Mouse (Mus musculus) lung, embryonic 16.5 days (tissue): ENCODE measurements around the gene Dna2. TPM values are rescaled to one million over a fixed set of nuclear protein-coding genes. Genes with fewer than 3 reads are reported as not detected.
A peak's percentile ranks its signal among the peaks of the same experiment; 100 is the strongest.

ENCODE experiments used
- ATAC-seq: fragments of 200-750 bp; cut with Nextera tagmentation; 2 replicates; pipeline ENCODE4 v1.8.0; 2017; ENCODE audit warnings: low read depth, mild to moderate bottlenecking, moderate library complexity
- H3K27ac ChIP-seq: fragments of 300-500 bp; sonication (generic); 2 replicates; pipeline ENCODE4 v1.5.1; 2014; ENCODE audit warnings: mild to moderate bottlenecking, control low read depth, low read length
- H3K27me3 ChIP-seq: fragments of 300-500 bp; sonication (generic); 2 replicates; pipeline ENCODE4 v1.6.1; 2014; ENCODE audit warnings: low read depth, low read length, mixed read lengths; ENCODE audit not compliant: control insufficient read depth, insufficient read depth
- H3K36me3 ChIP-seq: fragments of 300-500 bp; sonication (generic); 2 replicates; pipeline ENCODE4 v1.6.1; 2014; ENCODE audit warnings: low read length; ENCODE audit not compliant: control insufficient read depth, insufficient read depth
- H3K4me1 ChIP-seq: fragments of 300-500 bp; sonication (generic); replicated peaks from 2 replicates; pipeline ENCODE4 v1.6.1; 2014; ENCODE audit warnings: low read length, mixed read lengths; ENCODE audit not compliant: control insufficient read depth, insufficient read depth
- H3K4me2 ChIP-seq: fragments of 300-500 bp; sonication (generic); 2 replicates; pipeline ENCODE4 v1.6.1; 2014; ENCODE audit warnings: low read depth, low read length, control low read depth
- H3K4me3 ChIP-seq: fragments of 300-500 bp; sonication (generic); 2 replicates; pipeline ENCODE4 v1.5.1; 2014; ENCODE audit warnings: mild to moderate bottlenecking, low read length, control low read depth
- H3K9ac ChIP-seq: fragments of 300-500 bp; sonication (generic); 2 replicates; pipeline ENCODE4 v1.6.1; 2014; ENCODE audit warnings: low read length, control low read depth
- H3K9me3 ChIP-seq: fragments of 300-500 bp; sonication (generic); 2 replicates; pipeline ENCODE4 v1.6.1; 2016; ENCODE audit warnings: low read length; ENCODE audit not compliant: control insufficient read depth
- WGBS: fragments of 180-500 bp; shearing (Covaris S2); extraction: QIAGEN DNeasy Blood & Tissue Kit; methylation state at CpG from one replicate; pipeline ENCODE4 v1.1.7; 2014; 5-methylcytosine and 5-hydroxymethylcytosine counted together
- polyA plus RNA-seq: library from polyadenylated mRNA; unstranded; fragments of >200 nt; fragmentation: Nextera tagmentation; extraction: Ambion mirVana; gene quantifications from 2 replicates; pipeline ENCODE4 v1.2.1, GENCODE M21; 2015

Dna2 gene
- polyA plus RNA-seq, 1 experiment from 2014 or later = 17.5 TPM

DNA sequence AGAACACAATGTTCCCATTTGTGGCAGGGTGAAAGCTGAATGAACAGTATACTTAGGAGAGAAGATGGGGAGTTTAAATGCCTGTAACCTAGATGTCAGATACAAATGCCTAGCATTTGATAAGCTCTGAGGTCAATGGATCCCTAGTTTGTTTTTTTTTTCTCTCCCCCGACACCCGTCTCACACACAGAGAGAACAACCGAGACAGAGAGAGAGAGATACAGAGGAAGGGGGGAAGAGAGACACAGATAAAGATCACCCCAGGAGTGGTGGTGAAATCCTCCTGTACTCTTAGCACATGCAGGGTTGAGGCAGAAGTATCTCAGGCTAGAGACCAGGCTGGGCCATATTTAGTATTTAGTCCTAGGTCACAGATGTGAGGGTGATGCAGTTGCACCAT is 27.8 kb upstream of the Dna2 start:
- Histone ChIP-seq H3K27me3 (no peaks in the 10 kb centered on the region), H3K9me3 (no peaks in the 10 kb centered on the region), H3K4me2 (no peak overlapping the region), H3K36me3 (no peaks in the 10 kb centered on the region), H3K27ac (no peak overlapping the region), H3K4me3 (no peak overlapping the region), H3K9ac (no peak overlapping the region), H3K4me1 (peaks cover 9% of the 10 kb centered on the region)
- no peak for ATAC-seq
- 67% methylated on average over 3 of the region's 3 CpGs for WGBS

- Histone ChIP-seq H3K36me3 (no peaks in the 10 kb centered on the region), H3K4me1 (peaks cover 9% of the 10 kb centered on the region), H3K4me2 (peak within 1 kb of the TSS; percentile 90), H3K9ac (peak within 1 kb of the TSS; percentile 96), H3K9me3 (no peaks in the 10 kb centered on the region), H3K4me3 (peak within 1 kb of the TSS; percentile 99), H3K27ac (peak within 1 kb of the TSS; percentile 90), H3K27me3 (no peaks in the 10 kb centered on the region)
- WGBS = 1% methylated on average over 50 of the region's 50 CpGs
- ATAC-seq = peak; percentile 97
Measured at GRCm38 (mm10) chr10:62919925-62920765, 26.7 kb upstream of the Dna2 start, which contains the start of gene Slc25a16. Slc25a16 (plus strand) TSS chr10:62920633.

- peak overlapping the region; percentile 90 for H3K4me2 ChIP-seq
- H3K36me3 ChIP-seq = no peaks in the 10 kb centered on the region
- H3K9me3 ChIP-seq = no peaks in the 10 kb centered on the region
- H3K9ac ChIP-seq = peak overlapping the region; percentile 96
- WGBS = 3% methylated on average over 20 of the region's 29 CpGs
- ATAC-seq = peak; percentile 71
- H3K27ac ChIP-seq = peak overlapping the region; percentile 90
- H3K4me1 ChIP-seq = peaks cover 9% of the 10 kb centered on the region
- peak overlapping the region; percentile 99 for H3K4me3 ChIP-seq
- no peaks in the 10 kb centered on the region for H3K27me3 ChIP-seq
Measured at GRCm38 (mm10) chr10:62920766-62921156, 26.1 kb upstream of the Dna2 start.

DNA sequence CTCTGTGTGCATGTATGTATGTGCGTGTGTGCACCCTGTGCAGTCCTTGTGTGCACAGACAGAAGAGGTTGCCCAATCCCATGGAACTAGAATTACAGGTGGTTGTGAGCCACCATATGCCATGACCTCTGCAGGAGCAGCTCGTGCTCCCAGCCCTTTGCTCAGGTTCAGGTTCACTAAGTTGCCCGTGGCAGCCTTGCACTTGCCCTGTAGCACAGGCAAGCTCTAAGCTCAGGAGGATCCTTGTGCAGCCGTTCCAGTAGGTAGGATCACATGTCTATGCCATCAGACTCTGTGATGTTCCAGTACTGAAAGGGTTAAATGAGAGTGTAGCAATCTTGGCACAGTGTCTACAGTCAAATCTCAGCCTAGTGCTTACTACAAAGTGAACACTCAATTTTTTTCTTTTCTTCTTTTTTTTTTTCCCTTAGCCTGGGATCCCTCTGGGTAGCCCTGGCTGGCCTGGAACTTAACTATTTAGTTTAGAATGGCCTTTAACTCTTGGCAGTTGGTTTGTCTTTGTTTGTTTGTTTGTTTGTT is 22.7 kb upstream of the Dna2 start:
- Histone ChIP-seq H3K27me3 (no peaks in the 10 kb centered on the region), H3K27ac (no peak overlapping the region), H3K4me3 (no peak overlapping the region), H3K9me3 (no peaks in the 10 kb centered on the region), H3K9ac (no peak overlapping the region), H3K4me2 (no peak overlapping the region), H3K4me1 (peaks cover 9% of the 10 kb centered on the region), H3K36me3 (peaks cover 6% of the 10 kb centered on the region)
- WGBS = 80% methylated on average over 4 of the region's 4 CpGs
- ATAC-seq = no peak

- H3K4me1 ChIP-seq = no peaks in the 10 kb centered on the region
- H3K4me2 ChIP-seq = no peak overlapping the region
- no peak overlapping the region for H3K27ac ChIP-seq
- WGBS = 97% methylated on average over 1 of the region's 1 CpGs
- H3K9me3 ChIP-seq = no peaks in the 10 kb centered on the region
- peaks cover 22% of the 10 kb centered on the region for H3K36me3 ChIP-seq
- H3K4me3 ChIP-seq = no peak overlapping the region
- no peak overlapping the region for H3K9ac ChIP-seq
- no peak for ATAC-seq
- H3K27me3 ChIP-seq = no peaks in the 10 kb centered on the region
Measured at GRCm38 (mm10) chr10:62932381-62932780, 14.4 kb upstream of the Dna2 start.

DNA sequence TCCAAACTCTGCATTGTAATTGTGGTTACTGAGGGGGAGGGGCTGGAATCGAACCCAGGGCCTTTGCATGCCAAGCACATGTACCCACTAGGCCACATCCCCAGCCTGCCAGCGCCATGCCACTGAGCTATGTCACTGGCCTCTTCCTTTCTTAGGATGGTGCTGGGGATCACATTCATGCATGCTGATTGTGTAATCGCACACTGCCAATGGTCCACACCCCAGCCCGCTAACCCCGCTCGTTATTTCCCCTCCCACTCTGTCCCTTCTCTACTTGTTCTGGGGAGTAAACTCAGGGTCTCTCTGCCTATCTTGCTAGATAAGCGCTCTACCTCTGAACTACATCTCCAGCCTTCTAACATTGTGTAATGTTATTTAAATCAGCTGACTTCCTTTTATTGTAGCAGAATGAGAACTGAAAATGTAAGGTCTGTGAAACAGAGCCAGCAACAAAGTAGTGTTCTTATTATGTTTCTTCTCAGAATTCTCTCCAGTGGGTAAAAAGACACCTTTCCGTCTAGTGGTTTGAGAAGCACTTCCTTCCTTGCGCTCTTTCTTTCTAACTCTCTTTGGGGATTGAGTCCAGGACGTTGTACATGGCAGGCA is 1.7 kb upstream of the Dna2 start:
- H3K36me3 ChIP-seq = peaks cover 10% of the 10 kb centered on the region

GRCm38 (mm10) chr10:62948551-62948950 is 1.7 kb downstream of the Dna2 start:
- peaks cover 18% of the 10 kb centered on the region for H3K36me3 ChIP-seq
- no peaks in the 10 kb centered on the region for H3K9me3 ChIP-seq
- H3K27me3 ChIP-seq = no peaks in the 10 kb centered on the region
- H3K9ac ChIP-seq = no peak overlapping the region
- ATAC-seq = no peak
- H3K4me1 ChIP-seq = no peaks in the 10 kb centered on the region
- 92% methylated on average over 7 of the region's 7 CpGs for WGBS
- H3K27ac ChIP-seq = no peak overlapping the region
- no peak overlapping the region for H3K4me3 ChIP-seq
- H3K4me2 ChIP-seq = no peak overlapping the region

More for the DNA sequence above, 1.7 kb upstream of the Dna2 start:
- H3K4me1 ChIP-seq = no peaks in the 10 kb centered on the region
- H3K9me3 ChIP-seq = no peaks in the 10 kb centered on the region
- no peak overlapping the region for H3K27ac ChIP-seq
- ATAC-seq = no peak
- H3K4me2 ChIP-seq = no peak overlapping the region
- no peak overlapping the region for H3K9ac ChIP-seq
- H3K27me3 ChIP-seq = no peaks in the 10 kb centered on the region
- H3K4me3 ChIP-seq = no peak overlapping the region
- 83% methylated on average over 10 of the region's 10 CpGs for WGBS

- H3K4me1 ChIP-seq = no peaks in the 10 kb centered on the region
- H3K27ac ChIP-seq = no peak overlapping the region
- no peaks in the 10 kb centered on the region for H3K9me3 ChIP-seq
- 94% methylated on average over 7 of the region's 7 CpGs for WGBS
- no peak for ATAC-seq
- no peaks in the 10 kb centered on the region for H3K27me3 ChIP-seq
- peaks cover 54% of the 10 kb centered on the region for H3K36me3 ChIP-seq
- H3K9ac ChIP-seq = no peak overlapping the region
- no peak overlapping the region for H3K4me3 ChIP-seq
- H3K4me2 ChIP-seq = no peak overlapping the region
Measured at GRCm38 (mm10) chr10:62963956-62964355, 17.1 kb downstream of the Dna2 start.

DNA sequence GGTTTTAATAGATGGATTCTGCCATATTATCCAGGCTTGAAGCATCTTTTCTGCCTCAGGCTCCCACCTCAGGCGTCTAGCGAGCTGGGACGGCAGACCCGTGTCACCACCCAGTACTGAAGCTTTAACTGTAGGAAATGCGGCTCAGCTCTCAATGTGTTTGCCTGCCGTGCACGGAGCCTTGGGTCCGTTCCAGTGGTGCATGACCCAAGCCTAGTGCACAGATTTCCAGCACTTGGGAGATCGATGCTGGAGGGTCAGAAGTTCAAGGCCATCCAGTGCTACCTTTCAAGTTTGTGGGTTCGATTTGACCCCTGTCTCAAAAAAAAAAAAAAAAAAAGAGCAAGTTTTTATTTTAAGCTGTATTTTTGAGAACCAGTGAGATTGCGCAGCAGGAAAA is 19.0 kb downstream of the Dna2 start:
- Histone ChIP-seq H3K4me1 (no peaks in the 10 kb centered on the region), H3K27ac (no peak overlapping the region), H3K27me3 (no peaks in the 10 kb centered on the region), H3K9me3 (no peaks in the 10 kb centered on the region), H3K36me3 (peaks cover 49% of the 10 kb centered on the region), H3K4me3 (no peak overlapping the region), H3K4me2 (no peak overlapping the region), H3K9ac (no peak overlapping the region)
- ATAC-seq = no peak
- WGBS = 94% methylated on average over 11 of the region's 11 CpGs
